Mouse (Mus musculus) heart, adult 18-20 months (tissue): ENCODE results near the gene Fut11. TPM values are rescaled to one million over a fixed set of nuclear protein-coding genes. Genes with fewer than 3 reads are reported as not detected.

Experiments
- DNase-seq, 2 experiments: peaks; one replicate each; pipeline ENCODE4 v3.0.0; 2021 to 2022; ENCODE audit warnings: mixed read lengths in 1 of 2
- long read RNA-seq, 2 experiments: library from polyadenylated mRNA; stranded (forward); transcript quantifications; one replicate each; pipeline ENCODE4 v2.0.0; 2021
- total RNA-seq, 2 experiments: library from RNA; stranded (reverse); gene quantifications; 2 replicates each; pipeline ENCODE4 v1.2.3; 2021

The Fut11 gene
- total RNA-seq: 1 to 10 TPM; 4.6 to 6.1 TPM
- long read RNA-seq, experiment 1, full-length matches to known transcripts: 3 of 4 reads
- long read RNA-seq, experiment 1, partial matches to known transcripts: 0 of 4 reads
- long read RNA-seq, experiment 1, other reads (novel, unspliced or antisense): 1 of 4 reads
- long read RNA-seq, experiment 2, full-length matches to known transcripts: 2 of 2 reads
- long read RNA-seq, experiment 2, partial matches to known transcripts: 0 of 2 reads
- long read RNA-seq, experiment 2, other reads (novel, unspliced or antisense): 0 of 2 reads

DNA sequence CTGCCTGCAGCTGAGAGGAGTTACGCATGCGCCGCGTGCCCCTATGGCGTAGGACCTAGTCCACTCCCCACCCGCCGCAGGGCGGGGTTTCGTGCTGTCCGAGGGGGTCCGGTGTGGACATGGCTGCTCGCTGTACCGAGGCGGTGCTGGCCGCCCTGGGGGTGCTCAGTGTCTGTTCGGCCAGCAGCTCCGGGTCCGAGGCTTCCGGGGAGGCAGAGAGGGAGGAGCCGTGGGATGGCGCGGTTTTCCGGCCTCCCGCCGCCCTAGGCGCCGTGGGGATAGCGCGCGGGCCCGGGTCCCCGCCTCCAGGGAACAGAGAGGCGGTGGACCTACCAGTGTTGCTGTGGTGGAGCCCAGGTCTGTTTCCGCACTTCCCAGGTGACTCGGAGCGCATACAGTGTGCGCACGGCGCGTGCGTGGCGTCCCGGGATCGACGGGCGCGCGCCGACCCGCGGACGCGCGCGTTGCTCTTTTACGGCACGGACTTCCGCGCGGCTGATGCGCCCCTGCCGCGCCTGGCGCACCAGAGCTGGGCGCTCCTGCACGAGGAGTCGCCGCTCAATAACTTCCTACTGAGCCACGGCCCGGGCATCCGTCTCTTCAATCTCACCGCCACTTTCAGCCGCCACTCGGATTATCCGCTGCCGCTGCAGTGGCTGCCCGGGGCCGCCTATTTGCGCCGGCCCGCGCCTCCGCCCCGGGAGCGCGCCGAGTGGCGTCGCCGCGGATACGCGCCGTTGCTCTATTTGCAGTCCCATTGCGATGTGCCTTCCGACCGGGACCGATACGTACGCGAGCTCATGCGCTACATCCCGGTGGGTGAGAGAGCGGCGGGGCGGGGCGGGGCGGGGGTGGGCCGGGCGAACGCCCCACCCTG, at the start of gene Fut11:
TSS of gene Fut11 (plus strand) at position 85 of the 877 bp plus-strand sequence.
- peak; percentile 91 to 92 for DNase-seq

DNA sequence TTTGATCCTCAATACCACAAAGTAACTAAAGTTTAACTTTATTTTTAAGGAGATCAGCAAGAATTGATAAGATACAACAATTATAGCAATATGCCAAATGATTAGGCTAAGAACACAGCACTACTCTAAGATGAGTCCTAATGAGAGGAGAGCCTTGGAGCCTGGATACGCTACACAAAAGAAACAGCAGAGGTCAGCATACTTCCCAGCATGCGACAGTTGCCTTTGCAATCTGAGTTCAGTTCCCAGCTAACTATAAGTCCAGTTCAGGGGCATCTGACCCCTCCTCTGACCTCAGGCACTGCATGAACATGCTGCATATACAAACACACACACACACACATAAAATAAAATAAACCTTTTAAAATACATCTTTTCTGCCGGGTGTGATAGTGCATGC, 49.2 kb upstream of the Fut11 start:
- no peak for DNase-seq

DNA sequence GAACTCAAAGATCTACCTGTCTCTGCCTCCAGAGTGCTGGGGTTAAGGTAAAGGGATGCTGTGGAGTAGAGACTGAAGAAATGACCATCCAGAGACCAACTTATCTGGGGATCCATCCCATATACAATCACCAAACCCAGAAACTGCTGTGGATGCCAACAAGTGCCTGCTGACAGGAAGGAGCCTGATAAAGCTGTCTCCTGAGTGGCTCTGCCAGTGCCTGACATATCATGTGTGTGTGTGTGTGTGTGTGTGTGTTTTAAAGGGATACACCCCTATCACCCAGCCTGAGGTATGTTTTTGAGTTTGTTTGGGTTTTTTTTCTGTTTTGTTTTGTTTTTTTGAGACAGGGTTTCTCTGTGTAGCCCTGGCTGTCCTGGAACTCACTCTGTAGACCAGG, 48.4 kb upstream of the Fut11 start:
- DNase-seq: no peak

GRCm38 (mm10) chr14:20651000-20651399, 43.8 kb upstream of the Fut11 start:
- peak; percentile 59 to 70 for DNase-seq

DNA sequence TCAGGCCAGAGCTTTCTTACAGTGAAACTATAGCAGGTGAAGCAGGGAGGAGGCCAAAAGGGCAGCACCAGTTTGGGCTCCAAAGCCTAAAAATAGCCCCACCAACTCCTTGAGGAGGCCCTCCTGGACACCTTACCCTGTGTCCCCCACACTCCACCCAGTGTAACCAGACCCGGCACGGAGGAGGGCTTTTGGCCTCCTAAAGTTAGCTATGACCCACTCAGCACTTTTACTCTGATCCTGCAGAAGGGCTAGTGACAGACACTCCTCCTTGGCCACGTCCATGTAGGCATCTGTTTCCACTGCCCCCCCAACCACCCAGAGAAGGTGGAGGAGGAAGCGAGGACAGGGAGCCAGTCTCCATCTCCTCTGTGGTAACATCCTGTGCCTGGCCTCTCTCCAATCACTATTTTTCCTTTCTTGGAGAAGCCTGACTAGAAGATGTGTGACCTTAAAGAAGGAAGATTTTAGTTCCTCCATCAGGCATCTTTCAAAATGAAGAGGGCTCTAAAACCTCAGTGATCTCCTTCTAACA, 43.0 kb upstream of the Fut11 start:
- peak in 1 of 2 experiments; percentile 14 for DNase-seq

DNA sequence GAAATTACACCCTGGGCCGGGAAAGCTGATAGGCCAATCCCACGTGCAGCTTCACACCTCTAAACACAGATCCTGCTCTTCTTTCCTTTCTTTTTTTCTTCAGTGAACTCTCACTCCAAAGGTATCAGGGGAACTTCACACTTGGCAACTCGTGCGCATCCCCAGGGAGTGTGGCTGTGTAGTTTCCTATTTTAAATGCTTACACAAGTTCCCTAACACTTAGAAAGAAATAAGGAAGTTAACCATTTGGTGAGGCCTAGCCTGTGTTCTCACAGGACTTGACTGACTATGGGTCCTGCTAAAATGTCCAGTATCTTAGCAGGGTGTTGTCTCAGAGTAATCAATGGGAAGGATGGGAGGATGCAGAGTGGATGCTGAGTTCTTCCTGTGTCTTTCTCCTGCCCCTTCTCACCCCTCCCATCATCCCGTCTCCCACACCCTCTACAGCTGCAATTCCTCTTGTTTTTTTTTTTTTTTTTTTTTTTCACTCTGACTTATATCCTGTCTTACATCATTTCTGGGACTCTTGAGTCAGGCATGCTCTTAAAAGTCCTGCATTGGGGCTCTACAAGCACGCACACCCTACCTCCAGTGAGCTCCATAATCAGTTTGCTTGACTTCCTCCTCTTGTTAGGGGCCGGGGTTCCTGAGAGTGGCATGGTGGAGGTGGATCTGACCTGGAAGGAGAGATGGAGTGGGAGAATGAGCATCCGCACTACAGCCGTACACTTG, 39.9 kb upstream of the Fut11 start:
- no peak for DNase-seq

- DNase-seq: no peak
Observed at GRCm38 (mm10) chr14:20655731-20656130, 39.0 kb upstream of the Fut11 start.

- no peak for DNase-seq
Observed at GRCm38 (mm10) chr14:20656361-20656760, 38.4 kb upstream of the Fut11 start, which contains the start of gene Myoz1. Gene Myoz1 (minus strand): TSS chr14:20656540.

GRCm38 (mm10) chr14:20658326-20658725, 36.4 kb upstream of the Fut11 start:
- DNase-seq: peak; percentile 59 to 76

DNA sequence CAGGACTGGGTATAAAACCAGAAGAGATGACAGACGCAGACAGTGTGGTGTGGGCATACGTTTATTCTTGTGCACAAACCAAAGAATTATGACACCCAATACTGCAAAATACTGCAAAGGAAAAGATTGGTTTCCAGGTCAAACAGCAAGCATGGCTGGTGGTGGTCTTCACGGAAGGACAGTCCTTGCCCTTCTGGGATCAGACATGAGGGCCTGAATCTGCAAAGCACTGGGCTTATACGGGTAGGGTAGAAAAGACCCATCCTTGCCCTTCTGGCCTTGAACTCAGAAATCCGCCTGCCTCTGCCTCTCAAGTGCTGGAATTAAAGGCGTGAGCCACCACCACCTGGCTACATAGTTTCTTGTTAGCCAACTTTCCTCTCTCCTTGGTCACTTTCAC, 35.9 kb upstream of the Fut11 start:
- no peak for DNase-seq

- DNase-seq: no peak
Observed at GRCm38 (mm10) chr14:20659687-20660086, 35.1 kb upstream of the Fut11 start.

GRCm38 (mm10) chr14:20660827-20661660, 33.7 kb upstream of the Fut11 start:
- DNase-seq: peak; percentile 97

GRCm38 (mm10) chr14:20661661-20662331, 33.0 kb upstream of the Fut11 start:
- no peak for DNase-seq

DNA sequence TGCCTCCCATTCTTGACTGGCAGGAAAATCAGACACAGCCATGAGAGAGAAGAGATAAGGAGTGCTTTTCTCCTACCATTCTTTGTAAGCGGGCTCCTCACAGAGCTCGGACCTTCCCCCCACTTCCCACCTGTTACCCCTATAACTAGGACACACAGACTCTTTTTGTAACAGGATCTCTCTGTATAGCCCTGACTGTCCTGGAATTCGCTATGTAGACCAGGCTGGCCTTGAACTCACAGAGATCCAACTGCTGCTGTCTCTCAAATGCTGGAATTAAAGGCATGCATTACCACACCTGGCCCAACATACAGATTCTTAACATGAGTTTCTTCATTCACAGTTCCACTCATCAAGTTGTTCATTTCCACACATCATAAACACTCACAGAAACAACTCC, 32.0 kb upstream of the Fut11 start:
- DNase-seq: no peak

- DNase-seq: no peak
Observed at GRCm38 (mm10) chr14:20663601-20664000, 31.2 kb upstream of the Fut11 start.

- DNase-seq: peak; percentile 50 to 57
Observed at GRCm38 (mm10) chr14:20664436-20664835, 30.3 kb upstream of the Fut11 start.

- no peak for DNase-seq
Observed at GRCm38 (mm10) chr14:20667469-20667868, 27.3 kb upstream of the Fut11 start.

DNA sequence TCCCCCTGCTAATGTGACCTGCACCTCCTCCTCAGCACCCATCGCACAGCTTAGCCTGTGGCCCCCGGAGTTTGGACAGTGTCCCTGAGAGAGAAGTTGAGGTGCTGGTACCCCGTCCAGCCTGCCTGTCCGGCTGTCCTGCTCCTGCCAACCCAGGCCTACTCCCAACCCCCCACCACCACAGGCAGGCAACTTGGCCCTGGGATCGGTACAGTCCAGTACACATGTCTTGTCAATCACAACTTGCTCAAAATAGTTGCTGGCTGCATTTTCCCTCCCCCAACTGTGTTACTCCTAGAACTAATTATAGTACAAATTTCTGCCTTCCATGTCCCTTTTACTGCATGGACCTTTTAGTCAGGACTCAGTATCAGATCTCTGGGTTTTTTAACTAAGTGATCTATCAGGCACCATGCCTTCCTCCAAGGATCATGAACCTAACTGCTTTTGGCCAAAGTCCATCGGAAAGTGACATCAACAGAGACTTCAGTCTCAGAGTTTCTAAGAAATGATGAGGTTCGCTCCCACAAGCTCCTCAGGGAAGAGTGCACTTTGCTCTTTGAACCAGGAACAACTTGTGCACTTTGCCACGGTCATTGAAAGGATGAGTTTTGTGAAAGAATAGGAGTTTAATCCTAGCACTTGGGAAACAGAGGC, 26.5 kb upstream of the Fut11 start, which contains the start of gene Synpo2l:
TSS of gene Synpo2l (minus strand) at position 201 of the 657 bp plus-strand sequence.
- peak; percentile 75 to 84 for DNase-seq

DNA sequence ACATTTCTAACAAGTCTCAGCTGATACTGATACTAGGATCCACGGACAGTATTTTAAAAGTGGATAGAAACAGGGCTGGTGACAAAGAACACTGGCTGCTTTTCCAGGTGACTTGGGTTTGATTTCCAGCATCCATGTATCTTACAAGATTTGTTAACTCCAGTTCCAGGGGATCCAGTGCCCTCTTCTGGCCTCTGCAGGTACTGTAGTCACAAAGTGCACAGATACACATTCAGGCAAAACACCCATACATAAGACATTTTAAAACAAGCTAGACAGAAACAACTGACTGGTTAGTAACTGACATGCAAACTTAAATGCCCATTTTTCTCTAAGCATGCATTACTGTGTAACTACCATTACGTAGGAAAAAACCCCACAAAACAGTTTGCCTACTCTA, 21.8 kb upstream of the Fut11 start:
- DNase-seq: no peak

- DNase-seq: peak in 1 of 2 experiments; percentile 81
Observed at GRCm38 (mm10) chr14:20673735-20674063, 21.1 kb upstream of the Fut11 start.
